Mouse (Mus musculus): ENCODE results near the gene Hadha. TPM values are rescaled to one million over a fixed set of nuclear protein-coding genes. Genes with fewer than 3 reads are reported as not detected.

Gene Hadha
- polyA plus RNA-seq, 1 experiment from 2014 or later = 203 TPM

GRCm38 (mm10) chr5:30092701-30093100, 62.3 kb downstream of the Hadha start:
- no peak overlapping the region for H3K4me3 ChIP-seq (ENCODE audit: inconsistent target)
- no peaks in the 10 kb centered on the region for H3K79me2 ChIP-seq (ENCODE audit: inconsistent target)
- no peaks in the 10 kb centered on the region for H3K36me3 ChIP-seq (ENCODE audit: inconsistent target)
- 75% methylated on average over 13 of the region's 13 CpGs for WGBS (ENCODE audit: missing documents)
- H3K27ac ChIP-seq = no peak overlapping the region

- WGBS (ENCODE audit: missing documents) = 2% methylated on average over 45 of the region's 45 CpGs
- peak within 1 kb of the TSS; percentile 49 for H3K27ac ChIP-seq
These were observed 81.8 kb downstream of the Hadha start, which contains the start of gene Tyms for GRCm38 (mm10) chr5:30072825-30073821. Gene Tyms (minus strand): TSS chr5:30073617.

GRCm38 (mm10) chr5:30072377-30072776, 82.6 kb downstream of the Hadha start:
- peaks cover 17% of the 10 kb centered on the region for H3K79me2 ChIP-seq (ENCODE audit: inconsistent target)

More at GRCm38 (mm10) chr5:30072825-30073821, 81.8 kb downstream of the Hadha start, which contains the start of gene Tyms:
- Histone ChIP-seq H3K79me2 (ENCODE audit: inconsistent target) (peaks cover 17% of the 10 kb centered on the region), H3K4me3 (ENCODE audit: inconsistent target) (peak within 1 kb of the TSS; percentile 77), H3K36me3 (ENCODE audit: inconsistent target) (no peaks in the 10 kb centered on the region)

GRCm38 (mm10) chr5:30071677-30072076, 83.3 kb downstream of the Hadha start:
- Histone ChIP-seq H3K79me2 (ENCODE audit: inconsistent target) (peaks cover 17% of the 10 kb centered on the region), H3K36me3 (ENCODE audit: inconsistent target) (no peaks in the 10 kb centered on the region), H3K4me3 (ENCODE audit: inconsistent target) (peak overlapping the region; percentile 77; the same call in 1 of the 2 replicates), H3K27ac (no peak overlapping the region)
- 82% methylated on average over 6 of the region's 6 CpGs for WGBS (ENCODE audit: missing documents)

More at GRCm38 (mm10) chr5:30072377-30072776, 82.6 kb downstream of the Hadha start:
- WGBS (ENCODE audit: missing documents) = 77% methylated on average over 3 of the region's 3 CpGs
- H3K4me3 ChIP-seq (ENCODE audit: inconsistent target) = peak overlapping the region; percentile 77
- no peaks in the 10 kb centered on the region for H3K36me3 ChIP-seq (ENCODE audit: inconsistent target)
- peak overlapping the region; percentile 49 for H3K27ac ChIP-seq

Other genes starting within 250 kb of the Hadha start
- 0.43 to 0.53 TPM in 2 of 3 replicates, not detected in the other for gene Il6, start 142.0 kb downstream of the Hadha start, polyA plus RNA-seq (2018)
- gene Tyms, start 81.5 kb downstream of the Hadha start, polyA plus RNA-seq (2018) = 4.2 to 21.7 TPM (median 11.2 TPM) in 3 replicates
- gene Garem2, start 50.0 kb downstream of the Hadha start, polyA plus RNA-seq (2018) = not detected in 3 replicates
- not detected in 3 replicates for gene 3110082J24Rik, start 49.1 kb downstream of the Hadha start, polyA plus RNA-seq (2018)
- gene Hadhb, start 86 bp upstream of the Hadha start, polyA plus RNA-seq (2018) = 80.0 to 113 TPM (median 89.1 TPM) in 3 replicates
- not detected in 3 replicates for gene Adgrf3, start 50.6 kb upstream of the Hadha start, polyA plus RNA-seq (2018)
- gene Selenoi, start 77.4 kb upstream of the Hadha start, polyA plus RNA-seq (2018) = 4.8 to 9.1 TPM (median 7.1 TPM) in 3 replicates
- not detected in 3 replicates for gene Drc1, start 126.2 kb upstream of the Hadha start, polyA plus RNA-seq (2018)